Mouse (Mus musculus) testis, adult 2 months (tissue): ENCODE results near the gene Pih1d1.

Experiments used
- CTCF ChIP-seq: fragments of 200-500 bp; IDR thresholded peaks from 2 replicates; pipeline ENCODE4 v1.5.1; 2012; ENCODE audit warnings: low read depth, mild to moderate bottlenecking, inconsistent platforms, low read length, moderate library complexity; ENCODE audit not compliant: control insufficient read depth, insufficient read depth, insufficient replicate concordance
- POLR2A ChIP-seq: fragments of 200-500 bp; IDR thresholded peaks from 2 replicates; pipeline ENCODE4 v1.6.1; 2012; ENCODE audit warnings: low read depth, mild to moderate bottlenecking, inconsistent platforms, low read length, moderate library complexity; ENCODE audit not compliant: control insufficient read depth

DNA sequence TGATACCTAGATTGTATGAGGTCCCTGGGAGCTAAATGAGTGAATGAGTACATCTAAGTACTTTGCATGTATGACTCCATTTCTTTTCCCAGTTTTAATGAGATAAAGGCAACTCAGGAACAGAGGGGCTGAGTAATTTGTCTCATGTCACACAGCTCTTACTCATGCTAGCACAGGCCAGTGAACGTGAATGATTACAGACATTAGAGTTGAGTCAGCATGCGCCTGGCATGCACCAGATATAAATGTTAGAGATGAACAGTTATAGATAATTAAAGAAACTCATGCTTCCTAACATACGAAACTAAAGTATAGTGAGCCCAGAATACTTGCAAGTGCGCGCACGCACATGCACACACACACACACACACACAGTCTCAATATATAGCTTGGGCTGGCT, 36.1 kb downstream of the Pih1d1 start:
- TF ChIP-seq POLR2A (no peak), CTCF (no peak)
